Mouse (Mus musculus) lung, postnatal 0 days (tissue): ENCODE measurements around the gene Hbp1. TPM values are rescaled to one million over a fixed set of nuclear protein-coding genes. Genes with fewer than 3 reads are reported as not detected.
A peak's percentile ranks its signal among the peaks of the same experiment; 100 is the strongest.

ENCODE experiments used
- ATAC-seq: fragments of 200-750 bp; cut with Nextera tagmentation; 2 replicates; pipeline ENCODE4 v1.8.0; 2017; ENCODE audit warnings: moderate library complexity
- DNase-seq: peaks from one replicate; pipeline ENCODE4 v3.0.0-alpha.2; 2016; ENCODE audit warnings: low spot score
- H3K27ac ChIP-seq: fragments of 300-500 bp; sonication (generic); 2 replicates; pipeline ENCODE4 v1.5.1; 2014; ENCODE audit warnings: antibody characterized with exemption, mild to moderate bottlenecking, low read length, mixed read lengths
- H3K27me3 ChIP-seq: fragments of 300-500 bp; sonication (generic); replicated peaks from 2 replicates; pipeline ENCODE4 v1.6.1; 2014; ENCODE audit warnings: low read length, mixed read lengths; ENCODE audit not compliant: insufficient read depth
- H3K36me3 ChIP-seq: fragments of 300-500 bp; sonication (generic); 2 replicates; pipeline ENCODE4 v1.6.1; 2014; ENCODE audit warnings: low read length, mixed read lengths; ENCODE audit not compliant: insufficient read depth
- H3K4me1 ChIP-seq: fragments of 300-500 bp; sonication (generic); 2 replicates; pipeline ENCODE4 v1.6.1; 2014; ENCODE audit warnings: antibody characterized with exemption, low read depth, low read length, mixed read lengths; ENCODE audit not compliant: insufficient read depth
- H3K4me2 ChIP-seq: fragments of 300-500 bp; sonication (generic); replicated peaks from 2 replicates; pipeline ENCODE4 v1.6.1; 2014; ENCODE audit warnings: low read depth, mild to moderate bottlenecking, low read length, moderate library complexity, mixed read lengths
- H3K4me3 ChIP-seq: fragments of 300-500 bp; sonication (generic); 2 replicates; pipeline ENCODE4 v1.5.1; 2014; ENCODE audit warnings: low read depth, low read length
- H3K9ac ChIP-seq: fragments of 300-500 bp; sonication (generic); replicated peaks from 2 replicates; pipeline ENCODE4 v1.6.1; 2014; ENCODE audit warnings: low read depth, mild to moderate bottlenecking
- H3K9me3 ChIP-seq: fragments of 300-500 bp; sonication (generic); 2 replicates; pipeline ENCODE4 v1.6.1; 2016; ENCODE audit warnings: low read length, mixed read lengths
- CTCF ChIP-seq: IDR thresholded peaks from 2 replicates; pipeline ENCODE4 v1.5.1; 2016; ENCODE audit warnings: antibody characterized with exemption, mild to moderate bottlenecking
- EP300 ChIP-seq: IDR thresholded peaks from 2 replicates; pipeline ENCODE4 v1.6.1; 2016; ENCODE audit warnings: antibody characterized with exemption, mild to moderate bottlenecking, control low read depth
- WGBS: fragments of 180-500 bp; shearing (Covaris S2); extraction: QIAGEN DNeasy Blood & Tissue Kit; methylation state at CpG from one replicate; pipeline ENCODE4 v1.1.7; 2014; 5-methylcytosine and 5-hydroxymethylcytosine counted together
- polyA plus RNA-seq: library from polyadenylated mRNA; unstranded; fragments of >200 nt; fragmentation: Nextera tagmentation; extraction: Ambion mirVana; gene quantifications from 2 replicates; pipeline ENCODE4 v1.2.1, GENCODE M21; 2015

Gene Hbp1
- polyA plus RNA-seq, 1 experiment from 2014 or later, result 168 TPM

- no peak overlapping the region for H3K4me2 ChIP-seq
- 86% methylated on average over 12 of the region's 12 CpGs for WGBS
- no peak for DNase-seq
- H3K27ac ChIP-seq, result no peak overlapping the region
- no peaks in the 10 kb centered on the region for H3K9me3 ChIP-seq
- no peak for ATAC-seq
- no peaks in the 10 kb centered on the region for H3K36me3 ChIP-seq
- no peak overlapping the region for H3K4me3 ChIP-seq
- no peaks in the 10 kb centered on the region for H3K27me3 ChIP-seq
- no peak for TF ChIP-seq CTCF
- no peak overlapping the region for H3K9ac ChIP-seq
- no peaks in the 10 kb centered on the region for H3K4me1 ChIP-seq
These were observed 15.3 kb upstream of the Hbp1 start for GRCm38 (mm10) chr12:31965517-31966212.

GRCm38 (mm10) chr12:31964074-31964473, 13.7 kb upstream of the Hbp1 start:
- 88% methylated on average over 6 of the region's 6 CpGs for WGBS

GRCm38 (mm10) chr12:31955843-31956242, 5.5 kb upstream of the Hbp1 start:
- 85% methylated on average over 4 of the region's 4 CpGs for WGBS
- Histone ChIP-seq H3K4me2 (no peak overlapping the region), H3K9ac (no peak overlapping the region), H3K4me3 (no peak overlapping the region), H3K27ac (no peak overlapping the region), H3K9me3 (no peaks in the 10 kb centered on the region), H3K4me1 (no peaks in the 10 kb centered on the region), H3K27me3 (no peaks in the 10 kb centered on the region), H3K36me3 (no peaks in the 10 kb centered on the region)
- ATAC-seq (no peak), DNase-seq (no peak)
- no peak for TF ChIP-seq EP300

More at GRCm38 (mm10) chr12:31964074-31964473, 13.7 kb upstream of the Hbp1 start:
- no peaks in the 10 kb centered on the region for H3K36me3 ChIP-seq
- no peak overlapping the region for H3K4me2 ChIP-seq
- DNase-seq, result no peak
- no peaks in the 10 kb centered on the region for H3K27me3 ChIP-seq
- TF ChIP-seq EP300 (no peak), CTCF (no peak)
- H3K4me1 ChIP-seq, result no peaks in the 10 kb centered on the region
- no peak for ATAC-seq
- no peak overlapping the region for H3K9ac ChIP-seq
- H3K9me3 ChIP-seq, result no peaks in the 10 kb centered on the region
- no peak overlapping the region for H3K27ac ChIP-seq
- H3K4me3 ChIP-seq, result no peak overlapping the region

GRCm38 (mm10) chr12:31950659-31951031, 310 bp upstream of the Hbp1 start:
- Histone ChIP-seq H3K4me2 (peak overlapping the region; percentile 46), H3K4me1 (no peaks in the 10 kb centered on the region), H3K36me3 (no peaks in the 10 kb centered on the region), H3K27ac (peak overlapping the region; percentile 91), H3K27me3 (no peaks in the 10 kb centered on the region), H3K9me3 (no peaks in the 10 kb centered on the region), H3K4me3 (peak overlapping the region; percentile 15; the same call in 1 of the 2 replicates), H3K9ac (peak overlapping the region; percentile 19; the same call in 1 of the 2 replicates)
- DNase-seq (no peak), ATAC-seq (no peak)
- under 1% methylated on average over 9 of the region's 9 CpGs for WGBS
- TF ChIP-seq CTCF, result no peak
- peak; percentile 47 for TF ChIP-seq EP300

DNA sequence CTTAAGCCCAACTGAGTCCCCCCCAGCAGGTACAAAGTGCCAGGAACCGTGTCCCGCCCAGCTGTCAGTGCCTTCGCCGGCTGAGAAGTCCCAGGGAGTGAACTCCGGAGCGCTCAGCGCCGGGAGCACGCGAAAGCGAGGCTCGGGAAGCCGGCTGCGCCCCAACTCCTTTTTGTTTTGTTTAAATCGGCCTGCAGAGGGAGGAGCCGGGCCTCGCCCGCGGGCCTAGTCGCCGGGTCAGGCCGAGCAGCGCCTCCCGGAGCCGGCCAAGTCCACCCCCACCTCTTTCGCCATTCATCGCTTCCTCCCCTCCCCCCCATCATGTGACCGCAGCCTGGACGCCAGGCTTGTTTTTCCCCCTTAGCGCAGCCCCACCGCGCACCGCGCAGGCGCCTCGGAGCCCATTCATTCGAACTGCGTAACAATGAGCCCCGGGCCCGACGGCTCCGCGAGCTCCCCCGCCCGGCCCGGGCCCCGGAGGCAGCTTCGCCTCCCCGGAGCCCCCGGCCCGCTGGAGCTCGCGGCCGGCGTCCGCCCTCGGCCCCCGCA, 1.1 kb downstream of the Hbp1 start:
- WGBS, result 2% methylated on average over 39 of the region's 58 CpGs
- Histone ChIP-seq H3K4me2 (peak overlapping the region; percentile 68), H3K27me3 (no peaks in the 10 kb centered on the region), H3K9ac (peak overlapping the region; percentile 100), H3K9me3 (no peaks in the 10 kb centered on the region), H3K4me3 (peak overlapping the region; percentile 100), H3K4me1 (no peaks in the 10 kb centered on the region), H3K36me3 (no peaks in the 10 kb centered on the region), H3K27ac (peak overlapping the region; percentile 100)
- DNase-seq (peak; percentile 98), ATAC-seq (peak; percentile 72)
- TF ChIP-seq EP300 (no peak), CTCF (peak; percentile 49)

- 14% methylated on average over 7 of the region's 7 CpGs for WGBS
- no peak for ATAC-seq
- peak overlapping the region; percentile 68 for H3K4me2 ChIP-seq
- 0 out of 2 replicates have a peak, but pooled peaks cover 2% of the 10 kb centered on the region for H3K36me3 ChIP-seq
- no peaks in the 10 kb centered on the region for H3K27me3 ChIP-seq
- peak overlapping the region; percentile 100 for H3K27ac ChIP-seq
- TF ChIP-seq EP300, result no peak
- TF ChIP-seq CTCF, result no peak
- no peaks in the 10 kb centered on the region for H3K4me1 ChIP-seq
- peak; percentile 13 for DNase-seq
- H3K4me3 ChIP-seq, result peak overlapping the region; percentile 100
- H3K9me3 ChIP-seq, result no peaks in the 10 kb centered on the region
- H3K9ac ChIP-seq, result peak overlapping the region; percentile 100
These were observed 2.0 kb downstream of the Hbp1 start for GRCm38 (mm10) chr12:31948101-31949000.
